Mouse (Mus musculus) kidney, adult 9 months (tissue): ENCODE measurements at regions not wholly inside any gene's neighbourhood (a gene's known extent, or its start where the extent isn't known, plus 50 kb on each side); places are given as distances from the start of the nearest gene placed in this dataset.
A peak's percentile ranks its signal among the peaks of the same experiment; 100 is the strongest.

Experiments
- DNase-seq: peaks from one replicate; pipeline ENCODE4 v3.0.0; 2022

- no peak for DNase-seq
These were observed 246.6 kb upstream of the Prep start for GRCm38 (mm10) chr10:44820379-44820778.

- DNase-seq, result no peak
These were observed 247.6 kb upstream of the Prep start for GRCm38 (mm10) chr10:44819361-44819760.

GRCm38 (mm10) chr10:44818615-44819014 lies 248.4 kb upstream of the Prep start:
- no peak for DNase-seq

GRCm38 (mm10) chr10:44796205-44796604 lies 267.9 kb upstream of the Prdm1 start:
- DNase-seq, result no peak

GRCm38 (mm10) chr10:44785386-44785785 lies 257.1 kb upstream of the Prdm1 start:
- DNase-seq, result no peak

- DNase-seq, result no peak
These were observed 252.2 kb upstream of the Prdm1 start for GRCm38 (mm10) chr10:44780381-44780958.

- no peak for DNase-seq
These were observed 251.4 kb upstream of the Prdm1 start for GRCm38 (mm10) chr10:44779568-44780207.

GRCm38 (mm10) chr10:44777214-44777613 lies 248.9 kb upstream of the Prdm1 start:
- DNase-seq, result no peak

- DNase-seq, result no peak
These were observed 247.9 kb upstream of the Prdm1 start for GRCm38 (mm10) chr10:44776175-44776574.

GRCm38 (mm10) chr10:44765527-44765926 lies 237.2 kb upstream of the Prdm1 start:
- no peak for DNase-seq

- DNase-seq, result peak; percentile 20
These were observed 234.8 kb upstream of the Prdm1 start for GRCm38 (mm10) chr10:44763102-44763501.

- no peak for DNase-seq
These were observed 233.8 kb upstream of the Prdm1 start for GRCm38 (mm10) chr10:44762068-44762467.

- DNase-seq, result no peak
These were observed 233.0 kb upstream of the Prdm1 start for GRCm38 (mm10) chr10:44761324-44761723.

GRCm38 (mm10) chr10:44755355-44755957 lies 227.2 kb upstream of the Prdm1 start:
- no peak for DNase-seq

- no peak for DNase-seq
These were observed 226.6 kb upstream of the Prdm1 start for GRCm38 (mm10) chr10:44754930-44755329.

GRCm38 (mm10) chr10:44752719-44753390 lies 224.6 kb upstream of the Prdm1 start:
- DNase-seq, result no peak

GRCm38 (mm10) chr10:44751061-44751460 lies 222.8 kb upstream of the Prdm1 start:
- DNase-seq, result peak; percentile 86

GRCm38 (mm10) chr10:44749206-44749605 lies 220.9 kb upstream of the Prdm1 start:
- DNase-seq, result peak; percentile 28

- no peak for DNase-seq
These were observed 219.1 kb upstream of the Prdm1 start for GRCm38 (mm10) chr10:44747419-44747818.

GRCm38 (mm10) chr10:44744221-44744620 lies 215.9 kb upstream of the Prdm1 start:
- peak; percentile 31 for DNase-seq

- DNase-seq, result no peak
These were observed 205.3 kb upstream of the Prdm1 start for GRCm38 (mm10) chr10:44733641-44734040.

GRCm38 (mm10) chr10:44730721-44731120 lies 202.4 kb upstream of the Prdm1 start:
- DNase-seq, result no peak

GRCm38 (mm10) chr10:44728963-44729362 lies 200.7 kb upstream of the Prdm1 start:
- no peak for DNase-seq

GRCm38 (mm10) chr10:44724575-44724974 lies 196.3 kb upstream of the Prdm1 start:
- DNase-seq, result no peak
